Mouse (Mus musculus): ENCODE measurements around the gene Fam118b.
A peak's percentile ranks its signal among the peaks of the same experiment; 100 is the strongest.

Fam118b gene

GRCm38 (mm10) chr9:35267146-35267975 lies at the start of gene Fam118b, which contains the start of gene Rpusd4:
TSS of gene Fam118b (minus strand) at chr9:35267805.
TSS of gene Rpusd4 (plus strand) at chr9:35267865.
- peak; percentile 93 for DNase-seq

- peak; percentile 20 for DNase-seq
These were observed 49.2 kb upstream of the Fam118b start for GRCm38 (mm10) chr9:35316771-35317211.

GRCm38 (mm10) chr9:35314254-35314653 lies 46.6 kb upstream of the Fam118b start:
- no peak for DNase-seq

GRCm38 (mm10) chr9:35313601-35314000 lies 46.0 kb upstream of the Fam118b start:
- no peak for DNase-seq

GRCm38 (mm10) chr9:35312516-35312915 lies 44.9 kb upstream of the Fam118b start:
- no peak for DNase-seq

GRCm38 (mm10) chr9:35310377-35310776 lies 42.8 kb upstream of the Fam118b start:
- DNase-seq: no peak

- DNase-seq: no peak
These were observed 39.9 kb upstream of the Fam118b start for GRCm38 (mm10) chr9:35307461-35307860.

- DNase-seq: no peak
These were observed 34.6 kb upstream of the Fam118b start for GRCm38 (mm10) chr9:35302172-35302571.

GRCm38 (mm10) chr9:35297791-35298190 lies 30.2 kb upstream of the Fam118b start:
- DNase-seq: no peak

- DNase-seq: no peak
These were observed 25.9 kb upstream of the Fam118b start for GRCm38 (mm10) chr9:35293465-35293864.

GRCm38 (mm10) chr9:35290916-35291315 lies 23.3 kb upstream of the Fam118b start:
- no peak for DNase-seq

GRCm38 (mm10) chr9:35290417-35290816 lies 22.8 kb upstream of the Fam118b start:
- DNase-seq: no peak

GRCm38 (mm10) chr9:35289992-35290391 lies 22.4 kb upstream of the Fam118b start:
- no peak for DNase-seq

- no peak for DNase-seq
These were observed 18.7 kb upstream of the Fam118b start for GRCm38 (mm10) chr9:35286351-35286750.

GRCm38 (mm10) chr9:35284351-35284750 lies 16.7 kb upstream of the Fam118b start:
- DNase-seq: no peak

GRCm38 (mm10) chr9:35283415-35284069 lies 15.9 kb upstream of the Fam118b start:
- peak; percentile 28 for DNase-seq

- DNase-seq: no peak
These were observed 15.2 kb upstream of the Fam118b start for GRCm38 (mm10) chr9:35282851-35283200.

- DNase-seq: peak; percentile 74
These were observed 14.6 kb upstream of the Fam118b start for GRCm38 (mm10) chr9:35282006-35282850.

GRCm38 (mm10) chr9:35278451-35278850 lies 10.8 kb upstream of the Fam118b start:
- no peak for DNase-seq

GRCm38 (mm10) chr9:35277855-35278365 lies 10.3 kb upstream of the Fam118b start:
- no peak for DNase-seq

- DNase-seq: no peak
These were observed 541 bp upstream of the Fam118b start for GRCm38 (mm10) chr9:35267976-35268715.

GRCm38 (mm10) chr9:35264509-35264908 lies 3.1 kb downstream of the Fam118b start:
- DNase-seq: no peak

Measured in kidney, adult 9 months (tissue).